Mouse (Mus musculus): Measurements from ENCODE around the gene Kin. TPM values are rescaled to one million over a fixed set of nuclear protein-coding genes. Genes with fewer than 3 reads are reported as not detected.
A peak's percentile ranks its signal among the peaks of the same experiment; 100 is the strongest.

Kin gene
- polyA plus RNA-seq, 1 experiment from 2014 or later = 32.2 TPM

DNA sequence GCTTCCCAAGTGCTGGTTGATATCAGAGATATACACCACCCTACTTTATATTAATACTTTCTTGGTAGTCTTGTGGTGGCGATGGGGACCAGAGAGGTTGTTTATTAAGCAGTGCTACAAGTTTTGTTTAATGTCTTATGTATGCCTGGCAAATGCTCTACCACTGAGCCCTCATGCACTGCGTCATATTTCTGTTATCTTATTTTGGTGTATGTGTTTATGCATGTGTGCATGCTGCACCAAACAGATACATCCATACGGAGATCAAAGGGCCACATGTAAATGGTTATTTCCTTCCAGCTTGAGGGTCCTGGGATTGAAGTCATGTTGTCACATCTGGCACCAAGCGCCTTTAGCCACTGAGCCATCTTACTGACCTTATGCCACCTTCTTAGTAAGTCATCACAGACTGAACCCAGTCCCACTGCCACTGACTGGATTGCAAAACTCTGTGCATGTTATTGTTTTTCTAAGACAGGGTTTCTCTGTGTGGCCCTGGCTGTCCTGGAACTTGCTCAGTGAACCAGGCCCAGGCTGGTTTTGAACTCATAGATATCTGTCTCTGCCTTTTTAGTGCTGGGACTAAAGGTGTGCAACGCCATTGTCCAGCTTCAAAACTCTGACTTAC, 1.2 kb downstream of the Kin start:
- Histone ChIP-seq H3K9me3 (replicated peaks) (no peaks in the 10 kb centered on the region), H3K4me3 (peak overlapping the region; percentile 92), H3K27ac (no peak overlapping the region), H3K27me3 (ENCODE audit: low read depth, poor library complexity, severe bottlenecking) (no peaks in the 10 kb centered on the region), H3K36me3 (peaks cover 40% of the 10 kb centered on the region), H3K4me1 (peaks cover 22% of the 10 kb centered on the region)
- no peak for DNase-seq (ENCODE audit: low spot score)
- 83% methylated on average over 5 of the region's 5 CpGs for WGBS

DNA sequence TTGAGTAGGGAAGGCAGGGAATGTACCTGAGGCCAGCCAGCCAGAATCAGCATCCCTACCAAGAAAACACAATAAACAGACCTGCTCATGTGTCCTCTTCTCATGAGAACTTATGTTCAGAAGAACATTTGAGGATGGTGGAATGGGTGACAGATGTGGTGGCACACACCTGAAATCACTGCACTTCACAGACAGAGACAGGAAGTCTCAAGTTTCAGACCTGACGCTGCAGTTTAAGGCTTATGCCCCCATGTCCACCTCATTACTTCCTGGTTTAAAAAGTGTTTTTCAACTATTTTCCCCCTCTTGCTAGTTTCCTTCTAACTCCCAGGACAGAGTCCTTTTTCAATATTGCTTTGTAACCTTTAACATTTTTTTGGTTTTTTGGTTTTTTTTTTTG, 2.3 kb downstream of the Kin start:
- Histone ChIP-seq H3K9me3 (replicated peaks) (no peaks in the 10 kb centered on the region), H3K4me3 (no peak overlapping the region), H3K4me1 (peaks cover 22% of the 10 kb centered on the region), H3K27me3 (ENCODE audit: low read depth, poor library complexity, severe bottlenecking) (no peaks in the 10 kb centered on the region), H3K36me3 (peaks cover 51% of the 10 kb centered on the region), H3K27ac (no peak overlapping the region)
- no peak for DNase-seq (ENCODE audit: low spot score)
- 59% methylated on average over 1 of the region's 1 CpGs for WGBS

DNA sequence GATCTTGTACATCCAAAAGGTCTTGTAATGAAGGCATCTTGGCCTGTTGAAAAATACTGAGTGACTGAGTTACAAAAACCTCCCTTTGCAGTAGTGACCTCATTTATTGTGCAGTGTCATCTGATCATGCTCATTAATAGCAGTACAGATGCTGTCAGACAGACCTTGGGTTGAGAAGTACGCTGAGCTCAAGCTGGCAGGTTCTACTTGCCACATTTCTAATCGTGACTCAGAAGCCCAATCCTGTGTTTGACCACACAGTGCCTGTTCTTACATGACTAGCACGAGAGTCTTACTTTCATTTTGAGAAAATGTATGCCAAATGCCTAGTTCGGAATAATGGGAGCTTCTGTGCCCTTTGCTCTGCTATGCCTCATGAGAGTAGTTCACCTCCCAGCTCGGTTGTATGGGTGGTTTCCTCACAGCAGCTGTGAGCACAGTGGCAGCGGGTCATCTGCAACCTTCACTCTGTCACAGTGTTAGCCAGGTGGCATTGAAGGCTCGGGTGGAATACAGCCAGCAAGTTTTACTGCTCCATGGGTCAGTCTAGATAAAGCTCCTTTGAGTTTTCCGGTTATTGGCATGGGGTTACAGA, 7.0 kb downstream of the Kin start:
- H3K27me3 ChIP-seq (ENCODE audit: low read depth, poor library complexity, severe bottlenecking) = no peaks in the 10 kb centered on the region
- DNase-seq (ENCODE audit: low spot score) = no peak
- peaks cover 93% of the 10 kb centered on the region for H3K36me3 ChIP-seq
- H3K4me3 ChIP-seq = no peak overlapping the region
- WGBS = 88% methylated on average over 8 of the region's 8 CpGs
- H3K9me3 ChIP-seq (replicated peaks) = no peaks in the 10 kb centered on the region
- H3K27ac ChIP-seq = no peak overlapping the region
- no peaks in the 10 kb centered on the region for H3K4me1 ChIP-seq

DNA sequence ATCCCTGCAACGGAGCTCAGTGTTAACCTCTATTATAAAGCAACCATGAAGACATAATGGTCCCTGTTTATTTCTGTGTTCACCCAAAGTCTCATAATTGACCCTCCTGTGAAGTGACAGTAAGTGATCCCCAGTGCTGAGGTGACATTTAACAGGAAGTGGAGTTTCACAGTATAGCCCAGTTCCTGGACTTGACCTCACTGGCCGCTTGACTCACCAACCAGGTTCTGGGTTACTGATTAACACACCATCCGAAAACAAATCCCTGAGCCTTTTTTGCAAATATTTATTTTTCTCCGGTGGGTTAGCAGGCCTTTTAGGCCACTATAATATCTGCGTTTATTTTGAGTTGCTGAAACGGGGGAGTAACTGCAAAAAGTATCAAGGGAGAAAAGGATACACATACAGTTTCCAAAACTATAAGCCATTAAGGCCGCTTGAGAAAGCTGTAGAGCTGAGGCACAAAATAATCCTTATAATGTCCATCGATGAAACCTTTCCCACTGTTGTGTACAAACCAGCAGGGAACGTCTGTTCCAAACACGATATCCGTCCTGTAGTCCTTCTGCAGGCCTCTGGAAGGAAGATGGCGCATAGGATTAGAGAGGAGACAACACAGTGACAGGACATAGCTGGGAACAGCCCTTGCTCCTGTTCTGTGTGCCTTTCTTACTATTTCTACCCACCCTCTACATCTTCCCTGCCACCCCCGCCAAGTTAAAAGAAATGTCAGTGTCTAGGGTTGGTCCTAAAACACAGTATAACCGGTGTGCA, 14.1 kb downstream of the Kin start:
- Histone ChIP-seq H3K36me3 (peaks cover 42% of the 10 kb centered on the region), H3K27ac (no peak overlapping the region), H3K9me3 (replicated peaks) (no peaks in the 10 kb centered on the region), H3K4me3 (no peak overlapping the region), H3K4me1 (no peaks in the 10 kb centered on the region), H3K27me3 (ENCODE audit: low read depth, poor library complexity, severe bottlenecking) (no peaks in the 10 kb centered on the region)
- WGBS = 95% methylated on average over 14 of the region's 14 CpGs
- DNase-seq (ENCODE audit: low spot score) = no peak

DNA sequence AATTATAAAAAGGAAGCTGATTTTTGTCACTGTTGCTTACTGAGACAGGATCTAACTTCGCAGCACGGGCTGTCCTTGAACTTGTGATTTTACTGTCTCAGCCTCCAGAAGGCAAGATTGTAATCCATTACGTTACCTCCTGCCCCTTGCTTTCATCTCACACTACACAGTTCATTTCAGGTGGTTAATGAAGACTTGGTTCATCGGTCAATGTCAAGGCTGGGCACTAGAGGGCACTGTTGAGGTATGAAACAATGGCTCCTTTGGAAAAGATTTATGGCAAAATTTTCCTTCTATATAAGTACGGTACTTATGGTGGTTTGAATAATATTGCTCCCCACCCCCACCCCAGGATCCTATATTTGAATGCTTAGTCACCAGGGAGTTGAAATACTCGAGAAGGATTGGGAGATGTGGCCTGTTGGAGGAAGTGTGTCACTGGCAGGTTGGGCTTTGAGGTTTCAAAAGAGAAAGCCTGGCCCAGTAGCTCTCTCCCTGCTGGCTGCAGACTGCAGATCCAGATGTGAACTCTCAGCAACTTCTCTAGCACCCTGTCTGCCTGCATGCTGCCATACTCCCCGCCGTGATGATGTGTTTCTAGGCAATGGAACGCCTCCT, 18.3 kb downstream of the Kin start:
- Histone ChIP-seq H3K4me3 (no peak overlapping the region), H3K27me3 (ENCODE audit: low read depth, poor library complexity, severe bottlenecking) (no peaks in the 10 kb centered on the region), H3K4me1 (no peaks in the 10 kb centered on the region), H3K36me3 (peaks cover 7% of the 10 kb centered on the region), H3K9me3 (replicated peaks) (no peaks in the 10 kb centered on the region), H3K27ac (no peak overlapping the region)
- WGBS = 38% methylated on average over 9 of the region's 9 CpGs
- peak; percentile 60 for DNase-seq (ENCODE audit: low spot score)

DNA sequence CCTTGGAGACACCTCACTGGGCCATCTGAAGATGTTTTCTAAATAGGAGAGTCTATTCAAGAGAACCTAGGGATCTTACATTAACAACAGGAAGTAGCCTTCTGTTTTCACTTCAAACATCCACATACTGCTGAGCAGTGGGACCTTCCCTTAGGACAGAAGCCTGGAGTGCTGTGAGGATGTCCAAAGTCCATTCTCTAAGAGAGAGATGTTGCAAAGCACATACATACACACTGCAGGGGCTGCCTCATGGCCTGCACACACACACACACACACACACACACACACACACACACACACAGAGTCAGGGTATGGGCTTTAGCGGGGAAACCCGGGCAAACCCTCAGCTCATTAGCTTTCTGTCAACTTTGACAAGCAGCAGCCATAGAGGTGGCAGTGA, 20.1 kb downstream of the Kin start:
- Histone ChIP-seq H3K4me1 (no peaks in the 10 kb centered on the region), H3K4me3 (no peak overlapping the region), H3K9me3 (replicated peaks) (no peaks in the 10 kb centered on the region), H3K27me3 (ENCODE audit: low read depth, poor library complexity, severe bottlenecking) (no peaks in the 10 kb centered on the region), H3K36me3 (no peaks in the 10 kb centered on the region), H3K27ac (no peak overlapping the region)
- no peak for DNase-seq (ENCODE audit: low spot score)
- 78% methylated on average over 2 of the region's 2 CpGs for WGBS

DNA sequence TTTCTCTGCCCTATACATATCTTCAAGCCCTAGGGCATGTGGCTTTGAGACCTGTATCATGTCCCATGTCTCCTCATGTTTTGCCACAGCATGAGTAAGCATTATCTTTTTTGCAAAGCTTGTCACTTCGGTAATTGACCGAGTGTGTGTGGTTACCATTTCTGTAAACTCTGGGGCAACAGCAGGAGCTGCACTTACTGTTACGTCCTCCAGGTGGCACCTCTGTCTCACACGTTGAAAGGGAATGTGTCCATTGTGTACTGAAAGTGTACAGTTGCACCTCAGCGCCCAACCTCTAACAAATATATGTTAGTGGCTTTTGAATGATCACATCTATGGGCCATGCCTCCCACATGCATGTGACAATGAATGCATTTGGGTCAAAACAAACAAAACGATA, 20.8 kb downstream of the Kin start:
- 57% methylated on average over 6 of the region's 6 CpGs for WGBS
- no peaks in the 10 kb centered on the region for H3K36me3 ChIP-seq
- DNase-seq (ENCODE audit: low spot score) = peak; percentile 37

DNA sequence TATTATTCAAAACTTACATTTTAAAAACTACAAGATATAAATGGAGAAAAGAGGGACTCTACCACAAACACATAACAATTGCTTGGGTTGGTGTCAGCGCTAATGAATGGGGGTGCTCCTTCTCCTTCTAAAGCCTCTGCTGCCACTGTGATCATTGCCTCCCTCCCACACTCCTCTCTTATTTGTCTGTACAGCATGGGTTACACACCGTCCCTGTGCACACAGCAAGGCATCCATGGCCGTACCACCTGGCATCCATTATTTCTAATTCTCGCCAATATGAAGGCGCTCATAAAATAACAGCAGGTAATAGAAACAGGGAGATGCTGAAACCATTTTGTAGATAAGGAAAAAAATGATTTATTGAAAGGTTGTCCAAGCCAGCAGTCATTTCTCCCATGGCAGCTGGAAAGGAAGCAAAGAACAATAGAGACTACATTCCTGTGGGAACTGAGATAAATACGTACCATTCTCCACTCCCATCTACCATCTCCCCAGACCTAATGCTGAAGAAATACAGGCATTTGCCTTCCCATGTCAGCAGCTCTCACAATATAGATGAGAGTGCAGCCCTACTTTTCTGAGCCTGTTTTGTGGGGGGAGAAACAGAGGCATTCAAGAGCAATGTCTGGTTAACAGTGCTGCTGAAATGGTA, 28.3 kb downstream of the Kin start:
- no peak for DNase-seq (ENCODE audit: low spot score)
- WGBS = 82% methylated on average over 6 of the region's 6 CpGs

More for the DNA sequence above, 20.8 kb downstream of the Kin start:
- Histone ChIP-seq H3K4me3 (no peak overlapping the region), H3K27me3 (ENCODE audit: low read depth, poor library complexity, severe bottlenecking) (no peaks in the 10 kb centered on the region), H3K27ac (no peak overlapping the region), H3K9me3 (replicated peaks) (no peaks in the 10 kb centered on the region), H3K4me1 (no peaks in the 10 kb centered on the region)

DNA sequence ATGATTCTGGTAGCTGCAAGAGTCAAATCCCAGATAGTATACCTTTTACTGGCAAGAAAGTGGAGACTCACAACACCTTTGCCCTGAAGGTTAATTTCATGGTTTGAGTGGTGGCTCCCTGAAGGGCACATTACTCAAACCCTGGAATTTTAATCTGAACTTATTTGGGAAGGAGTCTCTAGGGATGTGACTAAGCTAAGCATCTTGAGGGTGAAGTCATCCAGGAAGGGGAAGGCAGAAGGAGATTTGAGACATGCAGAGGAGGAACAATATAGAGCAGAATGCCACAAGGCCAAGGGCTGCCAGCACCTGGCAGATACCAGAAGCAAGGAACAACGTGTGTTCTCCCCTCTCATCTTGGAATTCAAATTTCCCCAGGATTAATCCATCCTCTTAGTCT, 38.4 kb downstream of the Kin start:
- DNase-seq (ENCODE audit: low spot score) = no peak
- Histone ChIP-seq H3K27me3 (ENCODE audit: low read depth, poor library complexity, severe bottlenecking) (no peaks in the 10 kb centered on the region), H3K4me1 (no peaks in the 10 kb centered on the region), H3K36me3 (no peaks in the 10 kb centered on the region), H3K9me3 (replicated peaks) (no peaks in the 10 kb centered on the region), H3K27ac (no peak overlapping the region), H3K4me3 (no peak overlapping the region)
- 77% methylated on average over 1 of the region's 1 CpGs for WGBS

More for the DNA sequence above, 28.3 kb downstream of the Kin start:
- Histone ChIP-seq H3K4me1 (peaks cover 3% of the 10 kb centered on the region; the same call in 1 of the 2 replicates), H3K9me3 (replicated peaks) (no peaks in the 10 kb centered on the region), H3K27ac (no peak overlapping the region), H3K36me3 (no peaks in the 10 kb centered on the region), H3K4me3 (no peak overlapping the region), H3K27me3 (ENCODE audit: low read depth, poor library complexity, severe bottlenecking) (no peaks in the 10 kb centered on the region)

DNA sequence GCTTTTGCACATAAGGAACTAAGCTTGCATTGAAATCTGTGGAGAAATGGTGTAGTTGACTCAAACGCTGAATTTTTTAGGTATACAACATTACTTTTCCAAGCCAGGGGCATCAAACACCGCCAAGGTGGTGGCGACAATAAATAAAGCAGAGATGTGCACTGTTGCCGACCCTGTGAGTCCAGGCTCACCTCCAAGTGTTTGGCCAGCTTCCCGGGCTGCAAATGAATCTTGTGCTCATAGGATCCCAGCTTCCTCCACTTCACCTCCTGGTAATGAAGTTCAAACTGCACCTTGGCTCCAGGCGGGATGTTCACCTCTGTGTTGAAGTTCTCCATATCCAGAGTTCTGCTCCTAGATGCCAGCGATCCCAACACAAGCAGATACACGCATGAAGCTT, 38.9 kb downstream of the Kin start:
- Histone ChIP-seq H3K4me1 (no peaks in the 10 kb centered on the region), H3K36me3 (no peaks in the 10 kb centered on the region), H3K4me3 (no peak overlapping the region), H3K27me3 (ENCODE audit: low read depth, poor library complexity, severe bottlenecking) (no peaks in the 10 kb centered on the region), H3K9me3 (replicated peaks) (no peaks in the 10 kb centered on the region), H3K27ac (no peak overlapping the region)
- DNase-seq (ENCODE audit: low spot score) = no peak
- WGBS = 89% methylated on average over 8 of the region's 8 CpGs

DNA sequence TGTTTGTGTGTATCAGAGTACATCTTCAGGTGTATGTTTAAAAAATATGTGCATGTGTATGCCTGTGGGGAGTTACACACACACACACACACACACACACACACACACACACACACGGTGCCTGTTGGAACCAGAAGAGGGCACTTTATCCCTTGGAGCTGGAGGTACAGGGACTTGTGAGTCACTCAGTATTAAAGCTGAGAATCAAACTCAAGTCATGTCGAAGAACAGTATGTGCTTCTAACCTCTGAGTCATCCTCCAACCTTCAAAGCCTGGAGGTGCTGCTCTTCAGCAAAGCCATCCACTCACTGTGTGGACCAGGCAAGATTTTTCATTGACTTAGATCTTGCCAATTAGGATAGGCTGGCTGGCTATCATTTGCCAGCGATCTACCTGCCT, 41.4 kb downstream of the Kin start:
- no peaks in the 10 kb centered on the region for H3K9me3 ChIP-seq (replicated peaks)
- H3K27me3 ChIP-seq (ENCODE audit: low read depth, poor library complexity, severe bottlenecking) = no peaks in the 10 kb centered on the region
- WGBS = 72% methylated on average over 3 of the region's 3 CpGs
- H3K36me3 ChIP-seq = no peaks in the 10 kb centered on the region
- no peak overlapping the region for H3K27ac ChIP-seq
- H3K4me1 ChIP-seq = no peaks in the 10 kb centered on the region
- no peak overlapping the region for H3K4me3 ChIP-seq
- DNase-seq (ENCODE audit: low spot score) = no peak

DNA sequence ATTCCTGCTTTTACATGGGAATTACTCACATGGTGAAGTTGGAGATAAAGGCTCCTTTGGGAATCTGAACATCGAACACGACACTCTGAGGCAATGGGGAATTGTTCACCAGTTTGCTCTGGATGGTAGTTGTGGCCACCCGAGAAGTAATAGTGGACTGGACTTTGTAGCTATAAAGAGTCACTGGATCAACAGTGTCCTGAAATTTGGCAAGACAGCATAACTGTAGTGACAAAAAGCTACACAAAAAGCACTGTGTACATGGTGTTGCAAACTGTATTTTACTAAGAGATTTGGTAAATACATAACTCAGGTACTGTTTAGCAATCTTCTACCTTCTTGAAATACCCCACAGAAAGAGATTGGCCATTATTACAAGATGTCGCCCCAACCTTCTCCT, 45.7 kb downstream of the Kin start:
- no peaks in the 10 kb centered on the region for H3K27me3 ChIP-seq (ENCODE audit: low read depth, poor library complexity, severe bottlenecking)
- no peak overlapping the region for H3K27ac ChIP-seq
- H3K9me3 ChIP-seq (replicated peaks) = no peaks in the 10 kb centered on the region
- H3K4me1 ChIP-seq = no peaks in the 10 kb centered on the region
- 93% methylated on average over 4 of the region's 4 CpGs for WGBS
- no peaks in the 10 kb centered on the region for H3K36me3 ChIP-seq
- DNase-seq (ENCODE audit: low spot score) = no peak
- no peak overlapping the region for H3K4me3 ChIP-seq

DNA sequence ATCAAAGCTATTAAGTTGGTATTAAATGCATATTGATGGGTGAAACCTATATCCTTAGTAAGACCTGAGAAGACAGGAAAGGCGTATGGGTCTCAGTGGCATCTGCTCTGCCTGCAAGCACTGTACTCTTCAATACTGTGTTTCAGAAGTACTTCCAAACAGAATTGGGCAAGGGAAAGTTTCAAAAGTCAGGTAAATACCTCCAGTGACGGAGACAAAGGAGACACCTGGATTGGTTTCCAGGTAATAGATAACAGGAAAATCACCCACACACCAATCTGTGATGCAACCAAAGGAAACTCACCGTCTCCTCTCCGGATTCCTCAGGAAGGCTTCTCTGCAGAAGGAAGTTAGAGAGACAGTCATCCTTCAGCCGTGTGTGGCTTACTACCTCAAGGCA, 47.1 kb downstream of the Kin start:
- Histone ChIP-seq H3K4me1 (no peaks in the 10 kb centered on the region), H3K4me3 (no peak overlapping the region), H3K36me3 (no peaks in the 10 kb centered on the region), H3K9me3 (replicated peaks) (no peaks in the 10 kb centered on the region), H3K27ac (no peak overlapping the region), H3K27me3 (ENCODE audit: low read depth, poor library complexity, severe bottlenecking) (no peaks in the 10 kb centered on the region)
- DNase-seq (ENCODE audit: low spot score) = no peak
- 95% methylated on average over 5 of the region's 5 CpGs for WGBS

Data from limb, embryonic 10.5 days (tissue).